Mouse (Mus musculus) neutrophil, adult 59 days (primary cell): ENCODE measurements around the gene Pigw. TPM values are rescaled to one million over a fixed set of nuclear protein-coding genes. Genes with fewer than 3 reads are reported as not detected.

Source experiments
- total RNA-seq, 2 experiments: library from RNA; stranded (reverse); gene quantifications; 1 replicate in 1 of 2; 2 replicates in 1 of 2; pipeline ENCODE4 v1.2.4; 2023

The Pigw gene
- 1 to 10 TPM; 1.4 to 2.8 TPM for total RNA-seq

DNA sequence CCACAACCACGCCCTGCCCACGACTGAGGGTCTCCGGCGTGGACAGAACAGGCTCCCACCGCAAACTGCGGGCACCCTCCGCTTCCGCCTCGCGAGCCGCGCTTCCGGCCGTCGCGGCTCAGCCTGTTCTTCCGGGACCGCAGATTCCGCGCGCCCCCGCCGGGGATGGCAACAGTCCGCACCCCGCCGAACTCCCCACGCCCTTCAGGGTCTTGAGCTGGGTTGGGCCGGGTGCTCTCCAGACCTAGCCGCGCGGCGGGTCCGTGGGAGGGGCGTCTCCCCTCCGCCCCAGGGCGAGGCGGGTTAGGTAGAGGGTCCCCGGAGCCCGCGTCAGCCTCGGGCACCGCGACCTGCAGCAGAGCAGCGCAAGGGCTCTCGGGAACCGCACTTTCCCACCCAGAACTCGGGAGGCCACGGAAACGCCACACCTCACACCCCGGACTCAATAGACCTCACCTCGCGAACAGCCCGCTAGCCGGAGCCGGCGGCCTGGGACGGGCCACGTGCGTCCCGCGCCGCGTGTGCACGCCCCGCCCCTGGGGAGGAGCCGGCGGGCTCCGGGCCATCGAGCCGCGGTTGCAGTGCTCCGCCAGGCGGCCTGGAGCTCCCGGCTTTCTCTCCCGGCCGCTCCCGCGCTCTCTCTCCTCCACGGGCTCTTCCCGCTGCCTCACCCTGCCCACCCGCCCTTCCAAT lies at the start of gene Pigw, which contains the start of gene Myo19:
Gene Pigw, minus strand, starts transcription at position 514 of the 693 bp plus-strand sequence.
Gene Myo19, plus strand, starts transcription at position 377 of the 693 bp plus-strand sequence.

DNA sequence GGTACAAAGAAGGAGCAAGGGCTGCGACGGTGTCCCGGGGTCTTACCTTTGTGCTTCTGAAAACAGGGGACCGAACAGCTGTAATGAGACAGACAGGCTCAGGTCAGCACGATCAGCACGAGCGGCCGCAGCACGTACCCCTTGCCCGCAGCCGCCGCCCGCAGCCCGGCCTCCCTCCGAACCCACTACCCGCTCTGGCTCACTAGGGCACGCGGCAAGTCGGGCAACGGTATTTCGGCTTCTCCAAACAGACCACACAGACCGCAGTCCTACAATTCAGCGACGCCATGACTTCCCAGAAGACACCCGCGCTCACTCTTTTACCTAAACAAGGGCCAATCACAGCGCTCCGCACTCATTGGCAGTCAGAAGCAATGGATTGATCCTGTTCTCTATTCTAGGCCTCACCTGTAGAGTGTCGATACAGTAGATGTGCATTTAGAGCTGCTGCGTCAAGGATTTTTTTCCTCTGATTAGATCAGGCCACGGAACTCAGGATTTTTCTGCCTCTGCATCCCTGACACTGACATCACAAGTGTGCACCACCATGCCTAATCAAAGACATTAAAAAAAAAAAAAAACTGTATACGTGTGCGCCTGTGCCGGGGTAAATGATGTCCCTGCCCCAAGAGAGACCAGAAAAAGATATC lies 36.1 kb upstream of the Pigw start, which contains the start of gene Znhit3:
Gene Znhit3, minus strand, starts transcription at position 314 of the 650 bp plus-strand sequence.

DNA sequence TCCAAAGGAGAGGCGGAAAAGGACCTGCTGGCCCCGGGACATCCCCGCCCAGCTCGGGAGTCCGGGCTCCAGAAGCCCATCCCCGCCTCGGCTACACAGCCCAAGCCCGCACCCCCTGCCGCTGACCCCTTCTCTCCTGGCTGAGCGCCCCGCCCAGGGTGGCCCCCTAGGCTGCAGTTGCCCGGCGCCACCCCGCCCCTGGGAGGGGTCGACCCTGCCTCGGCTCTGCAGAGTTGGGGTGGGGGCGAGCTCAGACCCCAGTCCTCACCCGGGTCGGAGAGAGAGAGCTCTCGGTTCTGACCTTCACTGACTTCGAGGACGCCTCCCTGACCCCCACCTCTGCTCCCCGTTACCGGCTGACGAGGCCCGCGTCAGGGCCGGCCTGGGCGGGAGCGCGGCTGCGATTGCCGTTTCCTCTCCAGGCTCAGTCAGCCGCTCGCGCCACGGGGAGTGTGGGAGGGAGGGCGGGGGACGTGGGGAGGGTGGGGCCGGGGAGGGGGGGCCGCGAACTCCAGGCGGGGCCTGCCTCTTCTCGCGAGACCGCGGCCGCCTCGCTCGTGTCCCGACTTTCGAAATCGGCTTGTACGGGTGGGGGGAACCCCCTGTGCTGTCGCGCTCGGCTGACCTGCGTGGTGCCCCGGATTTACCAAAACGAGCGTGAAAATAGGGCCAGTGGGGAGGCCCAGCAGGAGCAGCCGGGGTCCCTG lies 9.6 kb downstream of the Pigw start, which contains the start of gene Ggnbp2:
Gene Ggnbp2, minus strand, starts transcription at position 481 of the 707 bp plus-strand sequence.

DNA sequence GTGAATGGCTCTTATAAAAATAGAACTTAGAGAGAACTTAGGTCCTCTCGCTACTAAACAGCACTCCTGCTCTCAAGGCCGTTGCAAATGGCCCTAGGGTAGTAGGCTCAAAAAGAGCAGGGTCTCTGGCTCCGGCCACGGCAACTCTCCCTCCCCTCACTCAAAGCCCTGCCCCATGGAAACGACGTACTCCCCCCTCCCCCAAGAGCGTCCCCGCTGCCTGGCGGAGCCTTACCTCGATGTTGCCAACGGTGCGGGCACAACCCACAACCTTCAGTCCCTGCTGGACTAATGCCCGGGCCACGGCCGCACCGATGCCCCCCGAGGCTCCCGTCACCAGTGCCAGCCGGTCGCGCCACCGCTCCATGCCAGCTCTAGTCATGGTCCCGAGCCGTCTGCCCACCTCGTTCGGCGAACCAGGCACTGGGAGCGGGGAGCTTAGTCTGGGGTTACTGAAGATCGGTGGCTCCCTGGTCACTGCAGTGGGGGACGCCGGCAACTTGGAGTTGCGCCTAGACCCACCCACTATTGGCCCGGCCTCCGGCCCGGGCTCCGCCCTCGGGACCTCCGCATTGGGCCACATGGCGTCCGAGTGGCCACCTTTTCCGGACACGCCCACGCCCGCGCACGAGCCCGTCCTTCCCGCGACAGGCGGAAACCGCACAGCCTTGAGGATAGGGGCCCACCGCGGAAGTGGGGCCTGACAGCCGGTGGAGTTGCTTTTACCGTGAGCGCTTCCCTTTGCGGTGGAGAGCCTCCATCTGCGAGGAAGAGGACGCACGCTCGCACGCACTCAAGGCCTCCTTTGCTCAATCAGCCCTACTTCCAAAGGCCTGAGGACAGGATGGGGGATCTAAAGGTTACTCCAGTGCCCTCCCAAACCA lies 51.3 kb downstream of the Pigw start, which contains the start of gene Dhrs11:
Gene Dhrs11, minus strand, starts transcription at position 479 of the 884 bp plus-strand sequence.

Other genes starting within 250 kb of the Pigw start
- gene Mrm1, start 60.8 kb downstream of the Pigw start, total RNA-seq: 1 to 10 TPM; 5.2 to 6.2 TPM
- gene Dhrs11, start 51.3 kb downstream of the Pigw start, total RNA-seq: 10 to 100 TPM; 25.6 to 31.3 TPM
- gene Ggnbp2, start 9.5 kb downstream of the Pigw start, total RNA-seq: 100 to 1,000 TPM; 125 to 136 TPM
- 1 to 10 TPM; 1.4 to 2.6 TPM for gene Myo19, start 137 bp downstream of the Pigw start, total RNA-seq
- gene Znhit3, start 36.1 kb upstream of the Pigw start, total RNA-seq: 10 to 100 TPM in 1 of 2 experiments, 1 to 10 TPM in 1; 9.1 to 11.5 TPM
- not detected for gene Car4, start 77.5 kb upstream of the Pigw start, total RNA-seq